Mouse (Mus musculus) ES-Bruce4 (cell line): ENCODE results near the gene 4930430F08Rik. TPM values are rescaled to one million over a fixed set of nuclear protein-coding genes. Genes with fewer than 3 reads are reported as not detected.

Experiments
- H3K27ac ChIP-seq: 2 replicates; pipeline ENCODE4 v1.5.1; 2012; ENCODE audit warnings: low read length, inconsistent platforms; ENCODE audit not compliant: insufficient read depth
- H3K27me3 ChIP-seq: 2 replicates; pipeline ENCODE4 v1.6.1; 2012; ENCODE audit warnings: mild to moderate bottlenecking, low read length, inconsistent platforms; ENCODE audit not compliant: control insufficient read depth, poor library complexity, insufficient read depth, severe bottlenecking
- H3K36me3 ChIP-seq: 2 replicates; pipeline ENCODE4 v1.6.1; 2012; ENCODE audit warnings: inconsistent platforms, mild to moderate bottlenecking, low read length, moderate library complexity; ENCODE audit not compliant: control insufficient read depth, poor library complexity, insufficient read depth, severe bottlenecking
- H3K4me1 ChIP-seq: one replicate; pipeline ENCODE4 v1.8.1; 2011; ENCODE audit warnings: low read length; ENCODE audit not compliant: control insufficient read depth, insufficient read depth
- H3K4me3 ChIP-seq: 2 replicates; pipeline ENCODE4 v1.5.1; 2011; ENCODE audit warnings: low read depth, mild to moderate bottlenecking, low read length
- H3K9ac ChIP-seq: 2 replicates; pipeline ENCODE4 v1.6.1; 2012; ENCODE audit warnings: low read depth, mild to moderate bottlenecking, inconsistent platforms; ENCODE audit not compliant: poor library complexity, severe bottlenecking
- H3K9me3 ChIP-seq: replicated peaks from 2 replicates; pipeline ENCODE4 v1.6.1; 2012; ENCODE audit warnings: mild to moderate bottlenecking, low read length, inconsistent platforms; ENCODE audit not compliant: control insufficient read depth, poor library complexity, insufficient read depth, severe bottlenecking
- CTCF ChIP-seq: IDR thresholded peaks from one replicate; pipeline ENCODE4 v1.8.1; 2011; ENCODE audit warnings: low read depth, low read length
- EP300 ChIP-seq: IDR thresholded peaks from 2 replicates; pipeline ENCODE4 v1.6.1; 2011; ENCODE audit warnings: low read depth, low read length; ENCODE audit not compliant: insufficient read depth
- POLR2A ChIP-seq: IDR thresholded peaks from one replicate; pipeline ENCODE4 v1.8.1; 2011; ENCODE audit warnings: low read length; ENCODE audit not compliant: insufficient read depth
- polyA plus RNA-seq: library from polyadenylated mRNA; stranded (reverse); fragments of >200 nt; gene quantifications from 2 replicates; pipeline ENCODE4 v1.2.4, GENCODE M21; 2011; ENCODE audit warnings: low read depth; ENCODE audit not compliant: missing spikeins, insufficient read depth, insufficient read length

4930430F08Rik gene
- polyA plus RNA-seq, 1 experiment: 28.0 TPM

GRCm38 (mm10) chr10:100524499-100525390 is 65.5 kb downstream of the 4930430F08Rik start:
- no peaks in the 10 kb centered on the region for H3K9me3 ChIP-seq
- no peaks in the 10 kb centered on the region for H3K27me3 ChIP-seq
- H3K27ac ChIP-seq: no peak overlapping the region
- no peak overlapping the region for H3K9ac ChIP-seq
- H3K4me1 ChIP-seq: no peaks in the 10 kb centered on the region
- no peak for TF ChIP-seq EP300
- TF ChIP-seq CTCF: no peak
- no peak for TF ChIP-seq POLR2A
- no peak overlapping the region for H3K4me3 ChIP-seq
- no peaks in the 10 kb centered on the region for H3K36me3 ChIP-seq

GRCm38 (mm10) chr10:100522330-100522729 is 67.9 kb downstream of the 4930430F08Rik start:
- no peak for TF ChIP-seq EP300
- no peak for TF ChIP-seq CTCF
- TF ChIP-seq POLR2A: no peak
- Histone ChIP-seq H3K4me1 (no peaks in the 10 kb centered on the region), H3K27me3 (no peaks in the 10 kb centered on the region), H3K27ac (no peak overlapping the region), H3K4me3 (no peak overlapping the region), H3K9ac (no peak overlapping the region), H3K9me3 (no peaks in the 10 kb centered on the region), H3K36me3 (no peaks in the 10 kb centered on the region)

Other genes starting within 250 kb of the 4930430F08Rik start
- gene Gm4302, start 249.6 kb downstream of the 4930430F08Rik start, polyA plus RNA-seq: not detected in 2 replicates
- not detected in 2 replicates for gene Gm4303, start 244.5 kb downstream of the 4930430F08Rik start, polyA plus RNA-seq
- gene Gm4305, start 239.3 kb downstream of the 4930430F08Rik start, polyA plus RNA-seq: not detected in 2 replicates
- not detected in 2 replicates for gene Gm4307, start 229.1 kb downstream of the 4930430F08Rik start, polyA plus RNA-seq
- gene Gm4312, start 207.9 kb downstream of the 4930430F08Rik start, polyA plus RNA-seq: not detected in 2 replicates
- gene Tmtc3, start 103.1 kb downstream of the 4930430F08Rik start, polyA plus RNA-seq: 42.7 and 44.4 TPM in 2 replicates
- 25.1 and 28.7 TPM in 2 replicates for gene Cep290, start 102.9 kb downstream of the 4930430F08Rik start, polyA plus RNA-seq
- not detected in 2 replicates for gene 1700017N19Rik, start 61 bp upstream of the 4930430F08Rik start, polyA plus RNA-seq